Mouse (Mus musculus) forebrain, embryonic 10.5 days (tissue): Measurements from ENCODE around the gene Hist1h4d. TPM values are rescaled to one million over a fixed set of nuclear protein-coding genes. Genes with fewer than 3 reads are reported as not detected.
"Not testable (repeated sequence)": the region's sequence is repeated elsewhere in the genome, so short reads cannot be mapped to it uniquely, and the experiment has no call there.

Source experiments
- DNase-seq: peaks from one replicate; pipeline ENCODE4 v3.0.0-alpha.2; 2017; ENCODE audit warnings: low spot score; ENCODE audit errors: extremely low spot score
- H3K27ac ChIP-seq: fragments of 300-500 bp; sonication (generic); 2 replicates; pipeline ENCODE4 v1.5.1; 2016; ENCODE audit warnings: mild to moderate bottlenecking
- H3K27me3 ChIP-seq: fragments of 300-500 bp; sonication (generic); 2 replicates; pipeline ENCODE4 v1.6.1; 2016; ENCODE audit warnings: mild to moderate bottlenecking; ENCODE audit not compliant: poor library complexity, severe bottlenecking
- H3K36me3 ChIP-seq: fragments of 300-500 bp; sonication (generic); replicated peaks from 2 replicates; pipeline ENCODE4 v1.6.1; 2016; ENCODE audit warnings: mild to moderate bottlenecking, moderate library complexity
- H3K4me1 ChIP-seq: fragments of 300-500 bp; sonication (generic); 2 replicates; pipeline ENCODE4 v1.6.1; 2016
- H3K4me3 ChIP-seq: fragments of 300-500 bp; sonication (generic); 2 replicates; pipeline ENCODE4 v1.5.1; 2016; ENCODE audit warnings: mild to moderate bottlenecking, moderate library complexity
- H3K9me3 ChIP-seq: fragments of 300-500 bp; sonication (generic); 2 replicates; pipeline ENCODE4 v1.6.1; 2016; ENCODE audit warnings: mild to moderate bottlenecking, moderate library complexity
- WGBS: fragments of 180-500 bp; shearing (Covaris S2); methylation state at CpG from one replicate; pipeline ENCODE4 v1.1.7; 2016; 5-methylcytosine and 5-hydroxymethylcytosine counted together
- polyA plus RNA-seq: library from polyadenylated mRNA; unstranded; fragments of >200 nt; fragmentation: Nextera tagmentation; extraction: Ambion mirVana; gene quantifications from 2 replicates; pipeline ENCODE4 v1.2.1, GENCODE M21; 2016

Gene Hist1h4d
- polyA plus RNA-seq, 1 experiment from 2014 or later = 119 TPM

- Histone ChIP-seq H3K4me3 (peak overlapping the region; percentile 57), H3K27ac (peak overlapping the region; percentile 95), H3K4me1 (peaks cover 32% of the 10 kb centered on the region)
- H3K27me3 ChIP-seq, DNase-seq, H3K36me3 ChIP-seq, H3K9me3 ChIP-seq: not testable (repeated sequence)
- 6% methylated on average over 3 of the region's 3 CpGs for WGBS
These were observed 39.0 kb upstream of the Hist1h4d start for GRCm38 (mm10) chr13:23542225-23542980.

- not testable (repeated sequence) for H3K27me3 ChIP-seq, H3K9me3 ChIP-seq, H3K36me3 ChIP-seq
- peak within 1 kb of the TSS; percentile 57 for H3K4me3 ChIP-seq
- DNase-seq = peak; percentile 77
- WGBS = under 1% methylated on average over 32 of the region's 42 CpGs
- H3K4me1 ChIP-seq = peaks cover 25% of the 10 kb centered on the region
- peak within 1 kb of the TSS; percentile 95 for H3K27ac ChIP-seq
These were observed 38.3 kb upstream of the Hist1h4d start, which contains the start of gene Hist1h2bh for GRCm38 (mm10) chr13:23542999-23543607. Gene Hist1h2bh (minus strand): TSS chr13:23543392.

GRCm38 (mm10) chr13:23543965-23544786, 37.2 kb upstream of the Hist1h4d start, which contains the start of gene Hist1h3f:
Gene Hist1h3f (plus strand): TSS chr13:23544052.
- WGBS = 1% methylated on average over 28 of the region's 45 CpGs

GRCm38 (mm10) chr13:23544787-23545120, 36.6 kb upstream of the Hist1h4d start:
- peak overlapping the region; percentile 57 for H3K4me3 ChIP-seq
- WGBS = 0% methylated on average over 14 of the region's 14 CpGs
- DNase-seq = peak; percentile 14

More at GRCm38 (mm10) chr13:23543965-23544786, 37.2 kb upstream of the Hist1h4d start, which contains the start of gene Hist1h3f:
- Histone ChIP-seq H3K36me3 (no peaks in the 10 kb centered on the region), H3K4me3 (peak within 1 kb of the TSS; percentile 57), H3K9me3 (no peaks in the 10 kb centered on the region), H3K4me1 (peaks cover 26% of the 10 kb centered on the region), H3K27me3 (no peaks in the 10 kb centered on the region), H3K27ac (peak within 1 kb of the TSS; percentile 95)
- peak; percentile 58 for DNase-seq

GRCm38 (mm10) chr13:23546694-23547093, 34.7 kb upstream of the Hist1h4d start:
- WGBS = 78% methylated on average over 5 of the region's 5 CpGs
- no peak for DNase-seq
- H3K4me3 ChIP-seq = peak overlapping the region; percentile 31; the same call in 1 of the 2 replicates
- no peaks in the 10 kb centered on the region for H3K36me3 ChIP-seq
- H3K4me1 ChIP-seq = peaks cover 36% of the 10 kb centered on the region
- peak overlapping the region; percentile 76 for H3K27ac ChIP-seq
- H3K9me3 ChIP-seq = no peaks in the 10 kb centered on the region
- H3K27me3 ChIP-seq = no peaks in the 10 kb centered on the region

More at GRCm38 (mm10) chr13:23544787-23545120, 36.6 kb upstream of the Hist1h4d start:
- H3K9me3 ChIP-seq, H3K27me3 ChIP-seq, H3K36me3 ChIP-seq: not testable (repeated sequence)
- Histone ChIP-seq H3K4me1 (peaks cover 26% of the 10 kb centered on the region), H3K27ac (peak overlapping the region; percentile 95)

GRCm38 (mm10) chr13:23550761-23551145, 30.6 kb upstream of the Hist1h4d start:
- H3K36me3 ChIP-seq = no peaks in the 10 kb centered on the region
- H3K4me1 ChIP-seq = peaks cover 48% of the 10 kb centered on the region
- H3K27ac ChIP-seq = peak overlapping the region; percentile 98
- H3K9me3 ChIP-seq = no peaks in the 10 kb centered on the region
- WGBS = 10% methylated on average over 3 of the region's 3 CpGs
- no peaks in the 10 kb centered on the region for H3K27me3 ChIP-seq
- DNase-seq = peak; percentile 45
- peak overlapping the region; percentile 54 for H3K4me3 ChIP-seq

- peak within 1 kb of the TSS; percentile 54 for H3K4me3 ChIP-seq
- H3K27ac ChIP-seq = peak within 1 kb of the TSS; percentile 98
- WGBS = under 1% methylated on average over 47 of the region's 47 CpGs
- H3K27me3 ChIP-seq, H3K9me3 ChIP-seq, H3K36me3 ChIP-seq: not testable (repeated sequence)
- peak; percentile 93 for DNase-seq
- peaks cover 45% of the 10 kb centered on the region for H3K4me1 ChIP-seq
These were observed 30.1 kb upstream of the Hist1h4d start, which contains the start of gene Hist1h4f for GRCm38 (mm10) chr13:23551146-23551834. Gene Hist1h4f (minus strand): TSS chr13:23551648.

- whole genome bisulfite sequencing = 61% methylated on average over 8 of the region's 8 CpGs
- peaks cover 49% of the 10 kb centered on the region for H3K4me1 ChIP-seq
- no peaks in the 10 kb centered on the region for H3K9me3 ChIP-seq
- peak overlapping the region; percentile 54 for H3K4me3 ChIP-seq
- peak overlapping the region; percentile 98 for H3K27ac ChIP-seq
- no peak for DNase-seq
- no peaks in the 10 kb centered on the region for H3K27me3 ChIP-seq
- no peaks in the 10 kb centered on the region for H3K36me3 ChIP-seq
These were observed 29.2 kb upstream of the Hist1h4d start for GRCm38 (mm10) chr13:23551931-23552914.

- peak within 1 kb of the TSS; percentile 70; the same call in 1 of the 2 replicates for H3K4me3 ChIP-seq
- H3K4me1 ChIP-seq = peaks cover 50% of the 10 kb centered on the region
- DNase-seq = no peak
- H3K36me3 ChIP-seq = no peaks in the 10 kb centered on the region
- H3K27me3 ChIP-seq = no peaks in the 10 kb centered on the region
- H3K27ac ChIP-seq = peak within 1 kb of the TSS; percentile 98
- no peaks in the 10 kb centered on the region for H3K9me3 ChIP-seq
These were observed 28.4 kb upstream of the Hist1h4d start, which contains the start of gene Hist1h1d for GRCm38 (mm10) chr13:23552962-23553361. Gene Hist1h1d (plus strand): TSS chr13:23553262.

- Histone ChIP-seq H3K9me3 (no peaks in the 10 kb centered on the region), H3K27ac (peak overlapping the region; percentile 98), H3K4me3 (peak overlapping the region; percentile 70), H3K36me3 (no peaks in the 10 kb centered on the region), H3K4me1 (peaks cover 45% of the 10 kb centered on the region), H3K27me3 (no peaks in the 10 kb centered on the region)
- WGBS = 28% methylated on average over 9 of the region's 9 CpGs
- no peak for DNase-seq
These were observed 27.0 kb upstream of the Hist1h4d start for GRCm38 (mm10) chr13:23554393-23554792.
